Mouse (Mus musculus): ENCODE measurements around the gene Zc3h12a.

The Zc3h12a gene

DNA sequence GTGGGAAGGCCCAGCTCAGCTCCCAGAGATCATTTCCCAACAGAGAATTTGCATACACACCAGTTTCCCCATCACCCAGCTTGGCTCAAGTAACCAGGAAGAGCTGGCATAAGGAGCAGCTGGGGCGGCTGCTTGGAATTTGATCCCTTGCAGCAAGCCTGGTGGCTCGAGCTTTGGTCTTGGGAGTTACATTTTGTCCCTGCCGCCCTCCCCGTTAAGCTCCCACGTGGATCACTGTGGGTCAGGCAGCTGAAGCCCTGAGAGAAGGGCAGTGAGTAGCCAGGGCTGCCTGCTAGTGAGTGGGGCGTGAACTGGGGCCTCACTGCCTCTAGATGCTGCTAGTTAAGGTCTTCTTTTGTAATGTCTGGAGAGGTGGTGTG, 11.9 kb downstream of the Zc3h12a start:
- DNase-seq (ENCODE audit: low read depth, low spot score) = peak; percentile 82

DNA sequence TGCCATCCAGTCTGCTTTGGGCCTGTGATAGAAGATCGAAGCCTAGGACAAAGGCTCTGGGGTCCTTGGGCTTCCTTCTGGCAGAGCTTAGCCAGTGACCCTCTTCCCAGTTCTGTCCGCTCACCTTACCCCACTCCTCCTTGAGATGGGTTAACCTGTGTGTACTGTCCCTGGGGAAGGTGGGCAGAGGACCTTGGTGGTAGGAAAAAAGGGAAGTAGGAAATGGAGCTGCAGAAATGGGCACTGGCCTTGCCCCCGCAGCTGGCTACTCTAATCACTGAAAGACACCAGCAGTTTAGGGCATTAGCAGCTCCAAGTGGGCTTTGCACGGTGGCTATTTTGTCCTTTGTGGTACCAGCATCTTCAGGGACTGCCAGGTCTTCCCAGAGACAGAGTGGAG, 12.6 kb downstream of the Zc3h12a start:
- peak; percentile 19 for DNase-seq (ENCODE audit: low read depth, low spot score)

DNA sequence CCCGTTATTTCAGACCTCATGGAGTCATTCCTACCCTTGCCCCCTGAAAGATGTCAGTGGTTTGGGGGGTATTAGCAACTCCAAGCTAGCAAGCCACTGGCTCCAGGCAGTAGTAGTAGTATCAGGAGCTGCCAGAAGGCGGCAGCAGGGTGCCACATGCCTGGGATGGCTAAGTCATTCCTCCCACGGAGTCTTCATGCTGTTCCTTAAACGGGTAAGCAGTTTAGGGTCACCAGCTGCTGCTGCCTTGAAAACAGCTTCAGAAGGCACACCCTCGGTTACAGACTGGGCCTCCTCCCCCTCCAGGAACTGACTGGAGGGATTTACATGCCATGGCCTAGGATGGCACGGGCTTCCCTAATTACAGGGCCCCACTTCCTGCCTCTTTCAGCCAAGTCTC, 13.0 kb downstream of the Zc3h12a start:
- DNase-seq (ENCODE audit: low read depth, low spot score) = peak; percentile 90

DNA sequence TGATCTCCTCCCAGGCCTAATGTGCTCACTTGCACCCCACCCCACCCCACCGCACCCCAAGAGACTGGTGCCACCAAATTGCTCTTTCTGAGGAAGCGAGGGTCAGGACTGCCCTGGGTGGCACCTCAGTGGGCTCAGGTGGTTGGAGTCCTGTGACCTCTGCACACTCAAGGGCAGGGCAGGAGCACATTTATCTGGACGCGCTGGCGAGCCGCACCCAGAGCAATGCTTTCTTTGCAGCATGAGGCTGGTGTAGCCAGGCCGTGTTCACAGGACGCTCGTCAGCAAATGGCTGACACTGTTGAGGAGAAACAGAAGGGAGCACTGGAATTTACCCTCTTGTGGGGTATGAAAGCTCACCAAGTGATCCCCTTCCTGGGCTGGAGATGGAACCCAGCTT, 22.3 kb downstream of the Zc3h12a start:
- DNase-seq (ENCODE audit: low read depth, low spot score) = no peak

DNA sequence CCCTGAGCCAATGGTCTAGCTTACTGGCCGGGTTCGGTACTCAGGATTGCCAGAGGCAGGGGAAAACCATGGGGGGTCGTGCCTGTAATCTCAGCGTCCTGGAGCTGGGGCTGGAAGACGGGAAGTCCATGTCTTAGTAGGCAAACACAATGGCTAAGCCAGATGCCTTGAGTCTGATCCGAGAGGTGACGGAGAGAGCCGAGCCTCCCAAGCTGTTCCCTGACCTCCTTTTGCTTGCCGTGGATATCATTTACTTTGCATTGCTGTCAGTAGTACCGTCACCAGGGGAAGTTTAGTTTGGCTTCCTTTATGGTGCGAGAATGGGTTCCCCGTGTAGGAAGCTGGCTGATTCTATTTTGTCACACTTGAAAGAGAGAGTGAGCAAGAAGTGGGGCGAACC, 26.3 kb downstream of the Zc3h12a start:
- DNase-seq (ENCODE audit: low read depth, low spot score) = no peak

DNA sequence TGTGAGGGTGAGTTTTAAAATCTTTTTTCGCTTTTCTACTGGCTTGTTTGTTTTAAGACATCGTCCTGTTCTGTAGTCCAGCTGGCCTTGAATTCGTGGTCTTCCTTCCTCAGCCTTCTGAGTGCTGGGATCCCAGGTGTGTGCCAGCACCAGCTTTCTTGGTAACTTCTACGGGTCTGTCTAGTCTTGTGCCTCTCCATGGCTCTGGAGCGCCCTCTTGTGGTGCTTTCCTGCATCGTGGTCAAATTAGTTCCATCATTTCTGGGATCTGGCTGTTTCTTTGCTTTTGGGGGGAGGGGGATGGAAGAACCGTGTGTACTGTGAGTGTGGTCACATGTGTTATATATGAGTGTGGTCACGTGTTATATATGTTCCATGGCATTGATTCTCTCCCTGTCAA, 28.2 kb downstream of the Zc3h12a start:
- peak; percentile 92 for DNase-seq (ENCODE audit: low read depth, low spot score)

DNA sequence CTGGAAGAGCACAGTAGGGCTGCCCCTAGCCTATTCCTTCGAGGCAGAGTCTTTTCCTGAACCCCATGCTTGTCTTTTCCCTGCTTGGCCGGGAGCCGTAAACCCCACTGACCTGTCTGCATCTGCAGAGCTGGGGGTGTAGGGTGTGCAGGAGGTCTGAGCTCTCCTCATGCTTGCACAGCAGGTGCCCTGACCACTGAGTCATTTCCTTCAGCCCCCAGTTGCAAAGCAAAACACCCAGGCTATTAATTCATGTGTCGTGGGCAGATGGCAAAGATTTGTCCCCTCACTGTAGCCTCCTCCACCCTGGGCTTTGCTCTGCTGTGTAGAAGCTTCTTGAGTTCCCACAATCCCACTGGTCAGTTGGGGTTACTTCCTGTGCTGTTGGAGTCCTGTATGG, 30.2 kb downstream of the Zc3h12a start:
- DNase-seq (ENCODE audit: low read depth, low spot score) = no peak

DNA sequence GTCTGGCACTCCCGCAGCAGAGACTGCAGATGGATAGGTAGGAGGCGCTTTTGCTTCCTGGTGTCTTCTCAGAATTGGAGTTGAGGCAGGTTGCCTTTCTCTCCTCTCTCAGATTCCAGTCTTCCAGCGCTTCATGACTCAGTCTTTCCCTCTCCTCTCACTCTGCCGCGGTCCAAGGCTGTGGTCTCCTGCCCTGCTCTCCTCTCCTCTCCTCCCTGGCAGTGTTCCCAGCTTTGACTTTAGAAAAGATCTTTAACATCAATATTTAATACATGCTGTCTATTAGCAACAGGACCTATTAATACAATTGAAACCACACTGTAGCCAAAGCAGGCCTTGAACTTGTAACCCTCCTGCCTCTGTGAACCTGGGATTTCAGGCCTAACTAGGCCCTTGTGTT, 31.6 kb downstream of the Zc3h12a start:
- peak; percentile 66 for DNase-seq (ENCODE audit: low read depth, low spot score)

DNA sequence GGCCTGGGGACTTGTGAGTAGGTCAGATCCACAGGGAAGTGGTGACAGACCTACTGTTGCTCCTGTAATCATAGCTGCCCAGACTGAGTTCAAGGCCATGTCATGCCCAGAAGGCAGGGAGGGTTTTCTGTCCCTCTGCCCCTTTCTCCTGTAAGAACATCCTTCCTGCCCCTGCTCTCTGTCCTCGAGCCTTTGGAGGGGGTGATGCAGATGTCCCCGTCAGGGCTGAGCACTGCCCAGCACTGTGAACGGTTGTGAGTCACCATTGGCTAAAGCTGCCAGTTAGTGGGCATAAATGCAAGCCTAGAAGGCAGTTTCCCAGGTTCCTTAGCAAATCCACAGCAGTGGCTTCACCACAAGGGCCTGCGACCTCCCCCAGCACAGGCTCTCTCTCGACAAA, 34.6 kb downstream of the Zc3h12a start:
- DNase-seq (ENCODE audit: low read depth, low spot score) = no peak

DNA sequence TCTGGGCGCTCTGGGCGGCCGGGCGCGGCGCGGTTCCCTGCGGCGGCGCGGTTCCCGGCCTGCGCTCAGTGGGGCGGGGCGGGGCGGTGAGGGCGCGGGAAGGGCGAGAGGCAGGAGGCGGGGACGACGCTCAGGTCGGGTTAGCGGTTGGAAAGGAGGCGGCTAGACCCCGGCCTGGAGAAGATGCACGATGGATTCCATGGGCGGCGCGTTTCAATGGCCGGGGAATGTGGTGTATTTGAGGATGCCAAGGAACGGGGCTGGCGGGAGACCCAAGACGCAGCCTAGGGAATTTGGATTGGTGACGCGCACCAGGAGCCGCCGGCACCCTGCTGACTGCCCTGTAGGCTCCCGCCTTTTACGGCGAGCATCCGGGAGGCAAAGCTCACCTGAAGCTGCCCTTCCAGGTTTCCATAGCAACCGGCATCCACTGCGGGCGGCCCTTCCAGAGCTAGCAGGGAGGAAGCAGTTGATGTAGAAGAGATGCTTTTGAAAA, 42.2 kb downstream of the Zc3h12a start:
- DNase-seq (ENCODE audit: low read depth, low spot score) = peak; percentile 63

DNA sequence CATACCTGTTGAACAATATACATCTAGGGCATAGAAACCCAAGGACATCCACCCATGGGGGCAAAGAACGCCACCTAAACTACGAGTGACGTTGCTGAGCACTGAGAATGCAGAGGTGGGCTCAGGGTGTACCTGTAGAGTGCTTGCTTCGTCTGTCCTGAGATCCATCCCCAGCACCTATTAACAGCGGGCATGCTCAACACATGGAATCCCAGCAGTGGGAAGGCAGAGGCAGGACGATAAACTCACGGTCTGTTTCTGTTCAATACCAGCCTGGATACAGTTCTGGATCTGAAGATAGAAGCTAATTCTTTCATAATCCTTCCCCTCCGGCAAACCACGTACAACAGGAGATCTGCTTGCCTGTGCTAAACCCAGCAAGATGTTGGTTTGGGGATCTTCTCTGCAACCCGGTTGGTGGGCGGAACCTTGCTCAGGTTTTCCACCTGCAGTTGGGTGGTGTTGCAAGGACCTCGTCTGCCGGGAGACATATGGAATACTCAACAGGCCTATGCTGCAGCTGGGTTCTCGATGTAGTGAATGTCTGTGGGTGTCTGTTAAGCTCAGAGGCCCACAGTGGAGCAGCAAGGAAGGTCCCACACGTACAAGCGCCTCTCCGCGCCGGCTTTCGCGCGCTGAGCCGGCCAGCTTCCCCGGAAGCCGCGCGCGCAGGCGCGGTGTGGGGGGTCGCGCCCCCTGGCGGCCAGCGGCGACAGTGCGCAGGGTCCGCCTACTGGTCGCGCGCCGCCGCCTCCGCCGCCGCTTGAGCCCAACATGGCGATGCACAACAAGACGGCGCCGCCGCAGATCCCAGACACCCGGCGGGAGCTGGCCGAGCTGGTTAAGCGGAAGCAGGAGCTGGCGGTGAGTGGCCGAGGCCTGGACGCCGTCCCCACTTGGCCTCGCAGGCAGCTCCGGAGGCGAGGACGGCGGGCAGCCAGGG, 43.0 kb downstream of the Zc3h12a start, which contains the start of gene Meaf6:
Meaf6 (plus strand) TSS at position 732 of the 943 bp plus-strand sequence.
- DNase-seq (ENCODE audit: low read depth, low spot score) = peak; percentile 69

DNA sequence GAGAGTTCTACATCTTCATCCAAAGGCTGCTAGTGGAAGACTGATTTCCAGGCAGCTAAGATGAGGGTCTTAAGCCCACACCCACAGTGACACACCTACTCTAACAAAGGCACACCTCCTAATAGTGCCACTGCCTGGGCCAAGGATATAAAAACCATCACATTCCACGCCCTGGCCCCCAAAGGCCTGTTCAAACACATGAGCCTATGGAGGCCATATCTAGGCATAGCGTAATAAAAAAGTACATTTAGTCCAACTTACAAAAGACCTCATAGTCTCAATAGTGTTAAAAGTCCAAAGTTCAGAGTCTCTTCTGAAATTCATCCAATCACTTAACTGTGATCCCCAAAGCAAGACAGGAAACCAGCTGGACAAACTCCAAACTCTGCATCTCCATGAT, 48.9 kb downstream of the Zc3h12a start:
- DNase-seq (ENCODE audit: low read depth, low spot score) = no peak

DNA sequence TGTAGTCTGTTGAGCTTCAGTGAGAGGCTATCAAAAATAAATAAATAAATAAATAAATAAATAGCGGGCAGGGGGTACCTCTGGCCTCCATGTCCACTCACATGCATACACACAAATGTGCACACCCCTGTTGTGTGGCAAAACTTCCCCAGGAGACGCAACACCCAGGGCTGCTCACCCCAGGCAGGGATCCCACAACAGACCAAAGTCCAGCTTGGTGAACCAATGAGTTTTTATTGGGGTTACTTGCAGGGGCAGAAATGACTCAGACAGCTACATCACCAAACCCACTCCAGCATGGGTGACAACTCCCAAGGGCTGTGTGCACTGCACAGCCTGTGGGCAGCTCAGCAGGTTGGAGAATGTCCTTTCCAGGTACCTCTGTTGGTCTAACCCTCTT, 49.9 kb downstream of the Zc3h12a start:
- DNase-seq (ENCODE audit: low read depth, low spot score) = no peak

All from 3T3-L1 (cell line).